8 mouse cellular contexts compared by ENCODE assay signal in genomic region chr5:52470551-52470950, GRCm38 (mm10). TPM values are rescaled to one million over a fixed set of nuclear protein-coding genes. Genes with fewer than 3 reads are reported as not detected.
DNase-seq lines count a peak whose midpoint lies in the region; ATAC-seq and TF ChIP-seq lines count a peak whose summit lies in the region.

No protein-coding gene starts in this region.

- peak overlapping the region; percentile 64 for H3K4me2 ChIP-seq in forebrain, embryonic 11.5 days (ENCODE audit: low read depth, low read length, severe bottlenecking)
- H3K4me2 ChIP-seq in intestine, postnatal 0 days (replicated peaks; ENCODE audit: low read depth) = peak overlapping the region; percentile 97
- peak overlapping the region; percentile 84 for H3K4me2 ChIP-seq in neural tube, embryonic 13.5 days

- no peaks in the 10 kb centered on the region for H3K36me3 ChIP-seq in forebrain, embryonic 11.5 days (ENCODE audit: control insufficient read depth, insufficient read depth, low read length)
- H3K36me3 ChIP-seq in intestine, postnatal 0 days (ENCODE audit: control insufficient read depth, insufficient read depth) = no peaks in the 10 kb centered on the region
- no peaks in the 10 kb centered on the region for H3K36me3 ChIP-seq in neural tube, embryonic 13.5 days

- H3K9me3 ChIP-seq in forebrain, embryonic 11.5 days (ENCODE audit: control insufficient read depth, low read length) = no peaks in the 10 kb centered on the region
- H3K9me3 ChIP-seq in intestine, postnatal 0 days (ENCODE audit: control insufficient read depth) = no peaks in the 10 kb centered on the region
- H3K9me3 ChIP-seq in neural tube, embryonic 13.5 days = no peaks in the 10 kb centered on the region; the same call in 1 of the 2 replicates

- H3K27ac ChIP-seq in layer of hippocampus, adult 2 months = peak overlapping the region; percentile 99
- H3K27ac ChIP-seq in forebrain, embryonic 11.5 days (ENCODE audit: low read depth, low read length) = no peak overlapping the region
- H3K27ac ChIP-seq in intestine, postnatal 0 days (ENCODE audit: low read depth, low read length) = no peak overlapping the region
- peak overlapping the region; percentile 87; the same call in 1 of the 2 replicates for H3K27ac ChIP-seq in neural tube, embryonic 13.5 days (replicated peaks)

- no peak for DNase-seq in layer of hippocampus, adult 2 months (ENCODE audit: low spot score in 2 of 2)
- DNase-seq in layer of hippocampus, postnatal 14 days (ENCODE audit: low spot score in 2 of 2) = no peak
- DNase-seq in forebrain, embryonic 11.5 days (ENCODE audit: low spot score) = no peak
- no peak for DNase-seq in layer of hippocampus, postnatal 10 days (ENCODE audit: low spot score in 2 of 2)

- TF ChIP-seq CTCF in layer of hippocampus, adult 2 months (conservative IDR thresholded peaks at IDR 0.05) = no peak
- no peak for TF ChIP-seq CTCF in intestine, postnatal 0 days (IDR thresholded peaks at IDR 0.05; ENCODE audit: low read depth)

- H3K4me3 ChIP-seq in layer of hippocampus, adult 2 months = peak overlapping the region; percentile 95
- peak overlapping the region; percentile 74 for H3K4me3 ChIP-seq in forebrain, embryonic 11.5 days (ENCODE audit: low read depth, low read length)
- H3K4me3 ChIP-seq in intestine, postnatal 0 days (ENCODE audit: low read depth, low read length) = peak overlapping the region; percentile 75
- H3K4me3 ChIP-seq in neural tube, embryonic 13.5 days = peak overlapping the region; percentile 67

- ATAC-seq in forebrain, embryonic 11.5 days (replicated peaks; ENCODE audit: low FRiP score) = no peak; the same call in none of the 2 replicates
- no peak for ATAC-seq in intestine, postnatal 0 days
- ATAC-seq in neural tube, embryonic 13.5 days (ENCODE audit: low read depth) = peak; percentile 36
- no peak for ATAC-seq in megakaryocyte-erythroid progenitor cell, adult 5-6 weeks (replicated peaks; ENCODE audit: low FRiP score, low TSS enrichment, poor library complexity, severe bottlenecking)
- no peak for ATAC-seq in CD4-positive, CD25-positive, alpha-beta regulatory T cell, adult 4 months

- H3K27me3 ChIP-seq in forebrain, embryonic 11.5 days (ENCODE audit: control insufficient read depth, insufficient read depth, low read length) = no peaks in the 10 kb centered on the region
- H3K27me3 ChIP-seq in intestine, postnatal 0 days (replicated peaks; ENCODE audit: control insufficient read depth, insufficient read depth, low read length) = no peaks in the 10 kb centered on the region
- H3K27me3 ChIP-seq in neural tube, embryonic 13.5 days = 0 out of 2 replicates have a peak, but pooled peaks cover 2% of the 10 kb centered on the region

- no peak overlapping the region; the same call in 1 of the 2 replicates for H3K9ac ChIP-seq in forebrain, embryonic 11.5 days (ENCODE audit: low read length)
- H3K9ac ChIP-seq in intestine, postnatal 0 days (ENCODE audit: low read depth, low read length) = no peak overlapping the region
- peak overlapping the region; percentile 92 for H3K9ac ChIP-seq in neural tube, embryonic 13.5 days

- 50% methylated on average over 5 of the region's 5 CpGs for WGBS in forebrain, embryonic 11.5 days
- WGBS in intestine, postnatal 0 days = 49% methylated on average over 5 of the region's 5 CpGs
- WGBS in neural tube, embryonic 13.5 days = 55% methylated on average over 5 of the region's 5 CpGs

- H3K4me1 ChIP-seq in forebrain, embryonic 11.5 days (replicated peaks; ENCODE audit: control insufficient read depth, insufficient read depth, low read length) = no peaks in the 10 kb centered on the region
- H3K4me1 ChIP-seq in intestine, postnatal 0 days (replicated peaks; ENCODE audit: control insufficient read depth, insufficient read depth, low read length) = no peaks in the 10 kb centered on the region
- peaks cover 9% of the 10 kb centered on the region for H3K4me1 ChIP-seq in neural tube, embryonic 13.5 days (replicated peaks)

RNA-seq across cellular contexts. Expression of gene Ccdc149, which starts 0.8 kb away (rescaled TPM):
- 10 to 100 TPM; 67.8 to 69.8 TPM for total RNA-seq in layer of hippocampus, adult 2 months (2021)
- 10 to 100 TPM; 40.4 to 44.9 TPM for total RNA-seq in layer of hippocampus, postnatal 14 days (2021)
- polyA plus RNA-seq in forebrain, embryonic 11.5 days (2014; fragmentation: Nextera tagmentation; extraction: Ambion mirVana) = 3.1 and 3.2 TPM in 2 replicates
- polyA plus RNA-seq in intestine, postnatal 0 days (2015; fragmentation: Nextera tagmentation; extraction: Ambion mirVana) = 3.0 and 3.3 TPM in 2 replicates
- 7.5 and 7.8 TPM in 2 replicates for polyA plus RNA-seq in neural tube, embryonic 13.5 days (2015; fragmentation: Nextera tagmentation; extraction: Ambion mirVana)
- total RNA-seq in layer of hippocampus, postnatal 10 days (2021) = 10 to 100 TPM; 37.0 to 39.8 TPM
- total RNA-seq in megakaryocyte-erythroid progenitor cell, adult 5-6 weeks (2014; fragmentation: Nextera tagmentation) = 0.47 TPM in 1 of 2 replicates, not detected in the other
- total RNA-seq in megakaryocyte-erythroid progenitor cell, adult 5-6 weeks (2017) = 0.04 and 0.75 TPM in 2 replicates
- polyA plus RNA-seq in CD4-positive, CD25-positive, alpha-beta regulatory T cell, adult 4 months (2017; shearing (Covaris generic)) = not detected

Comparison
In these comparisons a context has a peak if more than half of its experiments do, and no peak if none do; other contexts are left out.
1. H3K27ac ChIP-seq: peak in layer of hippocampus, adult 2 months (single experiment) and neural tube, embryonic 13.5 days (single experiment); none in forebrain, embryonic 11.5 days (single experiment) and intestine, postnatal 0 days (single experiment).
2. RNA of gene Ccdc149, which starts 0.8 kb away (total RNA-seq): 67.8 to 69.8 TPM in layer of hippocampus, adult 2 months, 40.4 to 44.9 TPM in layer of hippocampus, postnatal 14 days and 37.0 to 39.8 TPM in layer of hippocampus, postnatal 10 days; 0.04 to 0.75 TPM in megakaryocyte-erythroid progenitor cell, adult 5-6 weeks; every median in the first group is over 10 times any median in the second.
3. Peak in every context shown above with its lines, with median percentiles within 50 percentile points of each other: H3K4me3 ChIP-seq and H3K4me2 ChIP-seq.